Mouse (Mus musculus) myocyte (in vitro differentiated cells): ENCODE results near the gene Col6a1.

Experiments used
- MYOD1 ChIP-seq, 3 experiments: IDR thresholded peaks; one replicate each; pipeline ENCODE4 v1.6.1; 2011; ENCODE audit warnings: control low read depth in 2 of 3, low read depth in 2 of 3, mild to moderate bottlenecking in 2 of 3, moderate library complexity in 1 of 3; ENCODE audit not compliant: insufficient read length in 2 of 3, control insufficient read depth in 1 of 3
- POLR2A ChIP-seq: IDR thresholded peaks from one replicate; pipeline ENCODE4 v1.6.1; 2011; ENCODE audit warnings: low read depth, mild to moderate bottlenecking, control low read depth, moderate library complexity; ENCODE audit not compliant: insufficient read length
- REST ChIP-seq: IDR thresholded peaks from one replicate; pipeline ENCODE4 v1.6.1; 2011; ENCODE audit warnings: mild to moderate bottlenecking, control low read depth, moderate library complexity; ENCODE audit not compliant: insufficient read depth, insufficient read length

DNA sequence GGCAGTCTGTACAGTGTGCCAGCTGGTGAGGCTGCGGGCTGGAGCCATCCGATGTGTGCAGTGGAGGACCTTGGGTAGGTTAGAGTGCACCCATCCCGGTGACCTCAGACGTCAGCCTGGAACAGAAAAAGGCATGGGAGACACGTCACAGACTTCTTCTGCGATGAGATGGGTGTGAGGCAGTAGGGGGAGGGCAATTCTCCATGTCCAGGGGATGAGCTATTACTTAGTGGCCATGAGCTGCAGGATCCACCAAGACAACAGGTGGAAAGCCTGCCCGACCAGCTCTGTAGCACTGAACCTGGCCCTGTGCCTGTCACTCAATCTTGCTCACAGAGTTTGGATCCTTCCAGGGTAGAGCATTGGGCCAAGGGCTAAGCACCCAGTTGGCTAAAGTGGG is 36.4 kb upstream of the Col6a1 start:
- TF ChIP-seq POLR2A, result no peak
- TF ChIP-seq REST, result no peak
- TF ChIP-seq MYOD1 (IDR thresholded peaks at IDR 0.05; ENCODE audit: control insufficient read depth in 1 of 3, insufficient read length in 2 of 3, low read depth in 2 of 3), result no peak
